Mouse (Mus musculus): ENCODE results near the gene Gm12216.
A peak's percentile ranks its signal among the peaks of the same experiment; 100 is the strongest.
"Not testable (repeated sequence)": the region's sequence is repeated elsewhere in the genome, so short reads cannot be mapped to it uniquely, and the experiment has no call there.

The Gm12216 gene

DNA sequence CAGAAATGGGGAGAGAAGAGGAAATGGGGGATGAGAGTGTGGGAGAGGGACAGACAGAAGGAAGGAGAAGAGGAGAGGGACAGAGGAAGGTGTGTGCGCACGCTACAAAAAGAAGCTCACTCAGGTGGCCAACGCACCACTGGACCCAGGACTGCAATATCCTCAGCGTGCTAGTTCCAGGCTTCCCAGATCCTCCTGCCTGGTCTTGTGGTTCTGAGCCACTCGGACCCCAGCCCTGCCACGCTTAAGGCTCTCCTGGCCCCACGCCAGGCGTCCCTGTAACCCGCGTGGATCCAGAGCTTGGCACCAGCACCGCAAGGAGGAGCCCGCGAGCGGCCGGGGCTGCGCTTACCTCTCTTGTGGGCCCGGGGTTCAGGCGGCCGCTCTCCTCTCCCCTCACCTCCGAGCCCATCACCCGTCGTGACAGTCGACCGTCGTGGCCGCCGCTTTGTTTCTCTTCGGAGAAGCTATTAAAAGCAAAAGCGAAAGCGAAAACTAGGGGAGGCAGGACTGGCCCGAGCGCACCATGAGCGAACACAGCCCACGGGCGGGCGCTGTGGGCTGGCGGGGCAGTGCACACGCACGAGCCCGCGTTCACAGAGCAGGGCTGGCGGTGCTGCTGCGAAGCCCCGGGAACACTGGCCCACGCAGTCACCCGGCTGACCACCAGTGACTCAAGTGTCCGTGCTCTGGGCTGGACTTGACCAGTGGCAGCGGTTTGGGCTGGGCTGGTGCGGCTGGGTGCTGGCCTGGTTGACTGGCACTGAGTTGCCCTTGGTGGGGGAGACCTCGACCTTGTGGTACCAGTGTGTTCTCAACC lies at the start of gene Gm12216:
TSS of gene Gm12216 (minus strand) at position 496 of the 820 bp plus-strand sequence.
- not testable (repeated sequence) for DNase-seq (ENCODE audit: low spot score in 2 of 2)

DNA sequence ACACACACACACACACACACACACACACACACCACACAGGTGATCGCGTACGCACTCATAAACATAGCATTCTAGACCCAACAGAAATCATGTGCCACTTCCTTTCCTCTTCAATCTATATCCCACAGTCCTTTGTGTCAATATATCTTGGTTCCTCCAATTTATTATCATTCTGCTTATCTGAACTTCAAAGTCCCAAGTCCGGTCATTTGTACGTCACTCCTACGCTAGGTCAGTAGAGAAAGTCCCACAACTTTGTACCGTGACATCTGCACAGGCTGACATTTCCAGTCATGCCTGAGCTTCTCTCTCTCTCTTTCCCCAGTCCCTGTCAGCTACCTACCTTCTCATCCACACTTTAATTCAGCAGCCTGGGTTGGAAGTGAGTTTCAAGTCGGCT lies 49.6 kb upstream of the Gm12216 start:
- DNase-seq (ENCODE audit: low spot score in 2 of 2): no peak

DNA sequence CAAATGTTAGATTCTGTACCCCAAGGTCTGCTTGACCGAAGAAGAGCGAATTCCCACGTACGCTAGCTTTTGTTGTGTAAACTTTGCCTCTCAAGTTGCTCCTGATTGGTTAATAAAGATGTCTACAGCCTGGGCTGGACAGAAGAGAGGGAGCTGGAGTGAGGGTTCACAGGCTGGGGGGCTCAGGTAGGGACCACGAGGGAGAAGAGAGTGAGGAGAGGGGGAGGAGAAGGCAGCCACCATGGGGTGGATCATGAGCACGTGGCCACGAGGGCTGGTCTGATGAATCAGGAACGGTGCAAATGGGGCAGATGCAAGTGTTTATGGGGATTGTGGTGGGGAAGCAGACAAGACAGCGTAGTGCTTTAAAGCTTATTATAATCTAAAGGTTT lies 45.5 kb upstream of the Gm12216 start:
- no peak for DNase-seq (ENCODE audit: low spot score in 2 of 2)

DNA sequence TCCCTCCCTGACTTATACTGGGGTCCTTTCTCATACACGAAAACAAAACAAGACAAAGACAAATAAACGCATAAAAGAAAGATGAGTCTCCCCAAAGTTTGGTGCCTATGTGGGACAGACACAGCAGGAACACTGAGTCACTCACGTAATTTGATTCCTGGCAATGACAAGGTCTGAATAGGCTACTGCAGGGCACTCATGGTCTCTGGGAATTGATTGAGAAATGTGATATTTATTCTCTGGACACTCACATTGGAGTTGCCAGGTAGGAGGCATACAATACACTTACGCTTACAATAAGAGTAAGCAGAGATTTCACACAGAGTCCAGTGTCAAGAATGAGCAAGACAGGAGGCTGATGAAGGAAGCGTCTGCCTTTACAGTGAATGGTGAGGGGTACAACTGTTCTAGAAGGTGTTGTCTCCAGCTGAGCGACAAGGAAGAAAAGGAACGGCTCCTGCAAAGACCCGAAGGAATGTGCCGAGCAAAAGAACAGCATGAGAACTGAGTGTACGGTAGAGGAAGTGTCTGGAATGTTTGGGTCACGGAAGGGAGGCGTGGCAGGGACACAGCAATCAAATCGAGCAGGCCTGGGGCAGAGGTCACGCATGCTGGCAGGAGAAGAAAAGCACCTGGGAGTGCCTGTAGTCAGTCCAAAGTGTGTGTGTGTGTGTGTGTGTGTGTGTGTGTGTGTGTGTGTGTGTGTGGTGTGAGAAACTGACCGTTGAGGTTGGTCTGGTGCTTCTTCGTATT lies 44.9 kb upstream of the Gm12216 start:
- DNase-seq (ENCODE audit: low spot score in 2 of 2): no peak

DNA sequence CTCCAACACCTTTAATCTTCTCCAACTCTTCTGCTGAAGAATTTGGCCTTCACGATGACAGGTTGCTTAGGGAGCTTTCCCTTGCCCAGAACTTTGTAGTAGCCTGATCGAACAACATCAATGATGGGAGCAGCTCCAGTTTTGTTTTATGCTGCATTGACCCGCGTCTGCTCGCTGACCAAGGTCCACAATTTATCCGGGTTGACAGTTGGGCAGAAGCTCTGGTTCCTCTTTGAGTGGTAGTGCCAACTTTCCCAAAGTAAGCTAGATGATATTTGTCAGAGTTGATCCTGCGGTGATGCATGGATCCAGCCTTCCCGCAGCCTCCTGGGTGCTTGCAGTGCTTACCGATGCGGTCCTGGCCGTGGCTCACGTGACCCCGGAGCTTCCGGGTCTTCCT lies 43.7 kb upstream of the Gm12216 start:
- DNase-seq (ENCODE audit: low spot score in 2 of 2): no peak

DNA sequence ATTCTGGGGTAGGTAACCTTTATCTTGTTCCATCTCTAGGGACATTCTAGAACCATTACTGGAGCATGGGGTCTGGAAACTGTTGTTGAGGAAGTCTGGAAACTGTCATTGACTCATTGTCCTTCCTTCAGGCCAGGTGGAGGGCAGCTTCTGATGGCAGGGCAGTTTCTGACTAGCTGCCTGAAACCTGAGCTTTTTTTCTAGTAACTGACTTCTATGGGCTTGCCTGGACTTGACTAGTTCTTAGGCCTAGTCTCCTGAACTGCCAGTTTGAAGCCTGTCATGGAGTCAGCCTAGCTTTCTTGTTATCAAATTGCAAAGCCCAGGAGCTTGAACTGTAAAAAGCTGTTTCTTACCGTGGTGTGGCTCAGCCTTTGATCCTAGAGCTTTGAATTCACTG lies 41.9 kb upstream of the Gm12216 start:
- DNase-seq (ENCODE audit: low spot score in 2 of 2): no peak

DNA sequence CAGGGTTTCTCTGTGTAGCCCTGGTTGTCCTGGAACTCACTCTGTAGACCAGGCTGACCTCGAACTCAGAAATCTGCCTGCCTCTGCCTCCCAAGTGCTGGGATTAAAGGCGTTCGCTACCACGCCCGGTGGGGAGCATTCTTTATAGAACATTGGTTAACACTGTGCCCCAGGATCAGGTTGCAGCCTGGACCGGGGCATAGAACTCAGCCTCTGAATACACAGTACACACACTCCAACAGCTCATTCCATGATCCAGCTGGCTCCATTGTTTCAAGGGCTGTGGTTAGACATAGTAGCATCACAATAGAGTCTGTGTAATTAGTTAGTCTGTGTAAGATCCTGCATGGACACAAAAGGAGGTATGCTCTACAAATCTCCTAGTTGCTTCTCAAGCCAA lies 40.9 kb upstream of the Gm12216 start:
- DNase-seq (ENCODE audit: low spot score in 2 of 2): no peak

DNA sequence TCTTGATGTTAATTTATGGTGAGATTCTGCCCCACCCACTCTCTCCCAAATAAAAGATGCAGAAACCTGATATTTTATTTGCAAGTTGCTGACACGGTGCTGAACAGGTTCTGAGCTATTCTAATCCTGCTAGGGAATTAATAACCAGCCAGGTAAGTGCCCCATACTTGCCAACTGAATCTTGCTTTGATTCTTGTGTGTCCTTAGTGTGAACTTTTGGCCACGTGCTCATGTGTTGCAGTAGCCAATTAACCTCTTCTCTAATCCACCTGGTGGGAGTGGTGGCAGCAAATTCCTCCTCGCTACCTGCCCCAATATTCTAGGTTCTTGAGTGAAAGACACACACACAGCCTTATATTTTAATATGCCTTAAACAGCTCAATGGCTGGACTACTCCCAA lies 39.9 kb upstream of the Gm12216 start:
- DNase-seq (ENCODE audit: low spot score in 2 of 2): no peak

DNA sequence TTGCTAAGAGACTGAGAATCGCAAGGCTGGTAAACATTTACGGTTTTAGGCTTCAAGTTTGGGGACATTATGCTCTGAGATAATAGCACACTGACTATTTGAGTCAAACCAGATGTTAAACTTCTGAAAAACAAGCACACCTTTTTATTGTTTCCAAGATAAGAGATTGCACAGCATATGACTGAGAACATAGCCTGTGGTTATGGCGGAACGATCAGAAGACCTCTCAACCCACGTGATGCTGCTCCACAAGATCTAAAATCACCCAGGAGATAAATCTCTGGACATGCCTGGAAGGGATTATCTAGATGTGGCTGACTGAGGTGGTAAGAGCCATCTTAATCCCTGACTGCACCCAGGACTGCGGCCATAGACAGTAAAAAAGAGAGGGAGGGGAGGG lies 37.9 kb upstream of the Gm12216 start:
- no peak for DNase-seq (ENCODE audit: low spot score in 2 of 2)

DNA sequence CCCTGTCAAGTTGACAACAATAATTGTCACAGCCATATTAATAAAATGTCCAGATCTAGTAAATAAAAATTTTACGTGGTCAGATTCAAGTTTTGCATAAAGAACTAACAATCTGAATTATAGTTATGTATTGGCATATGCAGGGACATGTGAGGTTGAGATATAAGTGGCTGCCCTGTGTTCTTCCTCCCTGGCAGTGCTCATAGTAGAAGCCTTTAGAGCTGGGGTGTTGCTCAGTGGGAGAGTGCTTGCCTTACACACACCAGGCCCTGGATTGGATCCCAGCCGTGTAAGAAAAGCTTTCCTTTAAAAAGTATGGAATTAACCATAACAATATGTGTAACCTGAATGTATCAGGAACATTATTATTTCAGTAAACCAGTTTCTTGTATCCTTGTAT lies 34.4 kb upstream of the Gm12216 start:
- DNase-seq (ENCODE audit: low spot score in 2 of 2): no peak

DNA sequence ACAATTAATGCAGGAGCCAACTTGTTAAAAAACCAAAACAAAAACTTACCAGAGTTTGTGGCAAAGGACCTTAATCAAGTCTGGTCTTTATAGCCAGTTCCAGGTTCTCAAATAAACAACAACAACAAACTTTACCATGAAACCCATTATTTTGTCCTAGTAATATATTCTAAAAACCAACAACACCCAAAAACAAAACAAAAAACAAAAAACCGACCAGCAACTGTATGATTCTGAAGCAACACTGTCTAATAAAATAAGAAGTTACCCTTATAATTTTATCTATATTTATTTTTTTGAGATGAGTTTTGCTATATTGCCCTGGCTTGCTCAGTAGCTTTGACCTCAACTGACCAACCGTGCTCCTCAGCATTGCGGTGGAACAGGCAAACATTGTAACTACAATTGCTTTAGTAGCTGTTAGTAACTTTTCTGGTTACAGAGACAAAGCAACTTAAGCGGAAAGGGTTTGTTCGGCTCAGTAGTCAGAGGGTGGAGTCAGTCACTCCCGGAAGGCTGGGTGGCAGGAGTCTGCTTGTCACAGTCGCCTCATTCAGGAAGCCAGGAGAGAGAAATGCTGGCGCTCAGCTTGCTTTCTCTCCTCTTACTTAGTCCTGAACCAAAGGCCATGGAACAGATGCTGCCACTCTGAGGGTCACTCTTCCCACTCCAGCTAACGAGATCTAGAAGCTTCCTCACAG lies 33.8 kb upstream of the Gm12216 start:
- DNase-seq (ENCODE audit: low spot score in 2 of 2): no peak

DNA sequence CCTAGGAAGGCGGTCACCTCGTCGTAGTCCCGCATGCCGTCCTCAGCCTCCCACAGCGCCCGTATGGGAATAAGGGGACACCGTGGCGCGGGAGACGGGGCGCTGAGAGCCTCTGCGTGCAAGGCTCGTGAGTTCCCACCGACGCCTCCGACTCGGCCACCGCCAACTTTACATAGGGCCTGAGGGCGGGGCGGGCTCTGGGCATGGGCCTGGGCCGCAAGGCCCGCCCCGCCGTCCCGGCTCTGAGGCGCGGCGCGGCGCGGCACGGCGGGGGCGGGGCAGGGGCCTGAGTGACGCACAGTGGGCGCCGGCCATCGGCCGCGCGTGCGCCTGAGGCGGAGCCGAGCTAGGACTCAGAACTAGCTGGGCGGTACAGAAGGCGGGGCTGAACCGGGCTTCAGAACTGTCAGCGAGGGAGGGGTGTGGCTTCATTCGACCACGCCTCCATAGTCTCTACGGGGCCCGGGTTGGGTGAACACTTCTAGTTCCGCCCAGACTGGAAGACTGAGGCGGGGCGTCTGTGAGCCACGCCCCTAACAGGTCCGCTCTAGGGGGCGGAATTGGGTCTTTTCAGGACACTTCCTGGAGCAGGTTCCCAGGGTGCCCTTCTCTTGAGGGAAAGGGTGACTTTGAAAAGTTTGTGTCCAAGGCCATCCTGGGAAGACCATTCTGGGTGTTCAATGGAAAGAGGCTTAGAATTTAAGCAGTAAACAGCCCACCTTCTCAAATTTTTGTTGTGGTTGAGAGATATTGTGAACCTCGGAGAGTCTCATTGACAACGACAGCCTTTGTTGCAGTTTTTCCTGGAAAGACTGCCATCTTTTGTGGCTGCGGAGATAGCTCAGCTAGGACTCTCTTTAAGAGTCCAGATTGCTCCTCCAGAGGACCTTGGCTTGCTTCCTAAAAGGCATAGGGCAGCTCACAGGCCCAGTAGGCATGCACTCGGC lies 32.7 kb upstream of the Gm12216 start, which contains the start of gene Slc22a5:
TSS of gene Slc22a5 (minus strand) at position 156 of the 947 bp plus-strand sequence.
- DNase-seq (ENCODE audit: low spot score in 2 of 2): peak; percentile 96 to 98

DNA sequence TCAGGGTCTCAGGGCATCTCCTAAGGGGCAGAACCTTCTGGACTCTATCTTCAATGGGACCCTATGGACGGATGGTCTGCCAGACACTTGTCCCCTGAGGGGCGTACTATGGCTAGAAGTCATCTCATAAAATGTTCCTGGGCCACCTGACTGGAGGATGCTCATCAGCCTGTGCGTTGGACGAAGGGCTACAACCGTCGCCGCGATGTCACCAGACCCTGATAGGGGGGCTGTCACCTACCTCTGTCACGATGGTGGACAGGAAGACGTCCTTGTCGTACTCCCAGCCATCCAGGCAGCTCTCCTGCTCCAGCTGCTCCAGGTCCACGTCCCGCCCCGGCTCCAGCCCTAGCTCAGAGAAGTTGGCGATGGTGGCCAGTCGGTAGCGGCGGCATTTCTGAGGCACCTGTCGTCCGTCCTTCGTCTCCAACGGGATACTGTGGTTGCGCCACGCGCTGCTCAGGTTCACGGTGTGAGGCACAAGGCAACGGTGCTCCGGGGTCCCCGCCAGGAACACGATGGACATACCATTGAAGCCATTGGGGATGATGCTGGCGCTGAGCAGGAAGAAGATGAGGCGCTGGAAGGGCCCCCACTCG lies 31.9 kb upstream of the Gm12216 start:
- DNase-seq (ENCODE audit: low spot score in 2 of 2): no peak

DNA sequence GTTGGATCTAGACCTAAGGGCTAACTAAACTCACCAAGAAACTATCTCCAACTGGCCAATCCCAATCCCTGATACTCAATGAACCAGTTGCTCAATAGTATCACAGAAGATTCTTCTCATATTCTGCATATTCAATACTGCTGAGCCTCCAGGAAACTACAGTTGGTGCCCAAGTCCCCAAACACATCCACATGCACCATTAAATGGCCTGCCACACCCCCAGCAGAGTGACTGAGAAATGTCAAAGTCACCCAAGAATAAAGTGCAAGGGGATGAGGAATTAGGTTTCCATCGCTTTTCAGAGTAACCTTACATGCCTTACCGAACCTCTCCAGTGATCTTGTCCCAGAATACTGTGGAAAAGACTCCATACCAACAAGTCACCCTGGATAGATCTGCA lies 31.2 kb upstream of the Gm12216 start:
- no peak for DNase-seq (ENCODE audit: low spot score in 2 of 2)

DNA sequence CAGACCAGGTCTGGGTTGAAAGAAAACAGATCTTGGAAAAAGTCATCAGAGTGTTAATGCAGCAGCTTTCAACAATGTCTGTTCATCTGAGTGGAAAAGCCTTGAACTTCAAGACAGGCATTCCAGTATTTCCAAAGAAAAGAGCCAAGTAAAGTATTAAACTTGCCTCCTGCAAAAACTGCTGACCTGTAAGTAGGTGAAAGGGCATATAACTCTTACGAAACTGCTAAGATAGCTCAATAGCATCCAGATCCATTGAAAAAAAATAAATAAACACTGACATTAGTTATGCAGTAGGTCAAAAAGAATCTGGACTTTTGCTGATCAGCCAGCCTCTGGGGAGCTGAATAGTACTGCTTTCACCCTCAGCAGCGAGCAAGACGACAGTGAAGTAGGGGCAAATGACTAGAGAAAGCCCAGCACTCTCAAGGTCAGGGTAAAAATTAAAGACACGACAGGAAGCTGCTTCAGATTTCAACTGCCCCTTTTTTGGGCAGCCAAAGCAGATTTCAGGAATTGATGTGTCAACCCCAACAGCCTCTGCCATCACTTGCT lies 30.1 kb upstream of the Gm12216 start:
- DNase-seq (ENCODE audit: low spot score in 2 of 2): no peak

DNA sequence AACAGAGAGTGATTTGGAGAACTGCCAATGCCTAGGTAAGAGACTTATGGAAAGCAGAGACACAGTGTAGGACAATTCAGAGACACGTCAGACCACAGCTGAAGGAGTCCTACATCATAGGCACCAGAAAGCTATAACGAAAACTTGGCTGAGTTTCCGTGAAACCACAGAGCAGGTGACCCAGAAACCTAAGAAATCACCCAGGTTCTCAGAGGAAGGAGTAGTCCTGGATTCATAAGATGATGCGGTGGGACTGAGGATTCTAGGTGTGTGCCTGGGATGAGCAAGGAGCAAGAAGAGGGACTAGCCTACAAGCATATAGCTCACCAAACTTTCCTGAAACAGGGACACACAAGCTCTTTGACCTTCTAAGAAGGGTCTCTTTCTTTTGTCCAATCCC lies 29.2 kb upstream of the Gm12216 start:
- no peak for DNase-seq (ENCODE audit: low spot score in 2 of 2)

DNA sequence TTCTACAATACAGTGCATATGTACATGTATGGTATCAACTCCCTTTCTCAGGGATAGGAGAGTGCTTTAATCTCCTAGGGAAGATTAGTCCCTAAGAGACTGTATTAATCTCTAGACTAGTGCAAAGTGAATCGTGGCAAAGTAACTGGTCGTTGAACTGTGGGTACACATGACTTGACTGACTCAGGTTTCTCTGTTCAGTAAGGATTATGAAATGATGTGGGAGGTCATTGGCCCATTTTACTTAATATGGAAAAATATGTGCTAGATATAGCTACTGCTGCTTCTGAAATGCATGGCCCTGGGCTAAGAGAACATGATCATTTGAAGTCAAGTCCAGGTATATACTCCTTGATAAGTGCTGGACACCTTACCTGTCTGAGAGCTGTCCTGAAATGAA lies 24.2 kb upstream of the Gm12216 start:
- no peak for DNase-seq (ENCODE audit: low spot score in 2 of 2)

DNA sequence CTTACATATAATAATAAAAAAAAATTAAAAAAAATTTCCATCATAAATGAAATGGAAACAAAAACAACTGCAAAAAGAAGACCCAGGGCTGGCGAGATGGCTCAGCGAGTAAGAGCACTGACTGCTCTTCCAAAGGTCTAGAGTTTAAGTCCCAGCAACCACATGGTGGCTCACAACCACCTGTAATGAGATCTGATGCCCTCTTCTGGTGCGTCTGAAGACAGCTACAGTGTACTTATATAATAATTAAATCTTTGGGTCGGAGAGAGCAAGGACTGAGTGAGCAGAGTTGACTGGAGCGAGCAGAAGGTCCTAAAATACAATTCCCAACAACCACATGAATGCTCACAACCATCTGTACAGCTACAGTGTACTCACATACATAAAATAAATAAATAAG lies 19.0 kb upstream of the Gm12216 start:
- DNase-seq (ENCODE audit: low spot score in 2 of 2): not testable (repeated sequence)

DNA sequence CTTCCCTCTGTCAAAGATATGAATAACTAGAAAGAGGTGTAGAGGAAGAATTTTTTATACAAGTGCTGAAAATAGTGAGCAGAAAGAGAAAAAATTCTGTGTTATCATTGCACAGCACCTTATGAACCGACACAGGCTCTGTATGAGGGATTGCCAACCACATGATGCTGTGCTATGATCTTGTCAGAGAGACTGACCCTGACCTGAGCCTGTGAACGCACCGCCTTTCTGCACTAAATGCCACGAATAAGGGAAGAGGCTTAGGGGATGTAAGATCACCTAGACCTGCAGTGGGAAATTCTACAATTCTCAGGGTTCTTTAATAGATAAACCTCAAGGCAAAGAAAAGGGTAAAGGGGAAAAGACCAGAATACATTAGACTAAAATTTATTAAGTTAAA lies 17.4 kb upstream of the Gm12216 start:
- no peak for DNase-seq (ENCODE audit: low spot score in 2 of 2)

DNA sequence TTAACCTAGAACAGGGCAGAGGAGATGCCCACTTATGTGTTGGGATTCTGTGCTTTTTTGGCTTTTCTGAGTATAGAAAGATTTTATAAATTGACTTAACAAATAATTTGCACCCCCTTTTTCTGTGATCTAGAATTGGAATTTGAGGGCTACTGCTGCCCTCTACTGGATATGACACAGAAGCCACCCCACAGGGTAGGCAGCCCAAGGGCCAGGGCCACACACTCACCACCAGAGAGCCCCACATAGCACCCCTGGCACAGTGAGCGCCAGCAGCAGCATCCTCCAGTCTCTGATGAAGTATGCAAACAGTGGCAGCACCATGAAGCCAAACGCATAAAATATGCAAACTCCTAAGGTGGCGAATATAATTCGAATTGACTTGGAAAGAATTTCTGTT lies 15.7 kb upstream of the Gm12216 start:
- no peak for DNase-seq (ENCODE audit: low spot score in 2 of 2)
